Mouse (Mus musculus) urinary bladder, postnatal 25 days (tissue): ENCODE results near the gene Pik3r5.

Experiments
- DNase-seq: peaks from one replicate; pipeline ENCODE4 v3.0.0; 2022; ENCODE audit warnings: low spot score

The Pik3r5 gene

DNA sequence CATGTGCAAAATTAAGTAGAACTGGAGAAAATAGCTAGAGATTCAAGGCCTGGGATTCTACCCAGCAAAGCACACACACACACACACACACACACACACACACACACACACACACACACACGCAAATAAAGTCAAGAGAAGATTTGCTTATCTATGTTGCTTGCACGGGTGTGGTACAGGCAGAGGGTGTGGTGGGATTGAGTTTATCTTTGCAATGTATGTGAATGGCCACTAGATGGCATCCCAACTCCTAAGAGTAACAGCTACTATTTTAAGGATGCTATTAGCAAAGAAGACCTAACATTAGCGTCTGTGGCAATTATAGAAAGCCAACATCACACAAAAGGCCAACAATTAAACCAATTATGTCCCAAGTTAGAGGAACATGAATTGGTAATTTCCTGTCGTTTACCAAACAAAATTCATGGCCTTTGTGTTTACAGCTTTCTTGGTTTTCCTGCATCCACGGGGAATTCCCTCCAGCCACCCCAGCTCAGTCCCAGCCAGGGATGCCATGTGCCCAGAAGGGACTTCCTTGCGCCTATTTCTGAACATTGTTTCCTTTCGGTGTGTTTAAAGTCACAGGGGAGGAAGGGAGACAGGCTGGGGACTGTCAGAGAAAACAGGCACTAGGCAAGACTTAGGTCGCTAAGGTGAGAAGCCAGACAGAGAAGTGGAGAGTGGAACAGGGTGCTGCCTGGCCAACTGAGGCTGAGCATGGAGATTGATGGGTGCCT lies 53.5 kb downstream of the Pik3r5 start:
- DNase-seq: no peak

DNA sequence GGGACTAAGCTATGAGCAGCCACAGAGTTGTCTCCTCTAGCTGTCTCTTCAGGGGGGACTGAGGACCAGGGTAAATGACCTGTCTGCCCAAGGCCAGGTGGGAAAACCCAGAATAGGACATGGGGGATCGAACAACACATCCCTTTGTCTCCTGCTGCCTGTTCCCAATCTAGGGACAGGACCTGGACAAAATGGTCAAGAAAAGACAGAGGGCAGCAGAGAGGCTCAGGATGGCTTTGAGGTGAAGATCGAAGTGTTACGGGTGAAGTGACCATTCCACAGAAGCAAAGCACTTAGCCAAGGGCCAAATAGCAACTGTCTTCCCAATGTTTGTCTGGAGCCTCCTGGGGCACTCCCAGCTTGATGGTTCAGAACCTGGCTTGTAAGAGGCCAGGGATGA lies 54.2 kb downstream of the Pik3r5 start:
- no peak for DNase-seq

DNA sequence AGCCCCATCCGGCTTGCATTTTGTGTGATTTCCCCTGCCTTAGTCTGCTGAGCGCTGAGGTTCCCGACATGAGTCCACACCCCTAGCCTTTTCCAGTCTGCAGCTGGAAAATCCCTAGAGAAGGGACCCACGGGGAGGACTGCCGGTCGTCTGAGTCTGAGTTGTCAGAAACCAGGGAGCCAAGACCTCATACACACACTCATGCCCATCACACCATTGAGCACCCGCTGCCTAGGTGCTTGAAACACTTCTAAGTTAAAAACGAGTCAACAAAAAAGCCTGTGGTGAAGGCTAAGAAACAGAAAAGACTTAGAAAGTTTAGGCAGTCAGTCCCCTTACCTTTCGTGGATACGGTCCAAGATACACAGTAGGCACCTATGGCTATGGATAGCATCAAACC lies 55.8 kb downstream of the Pik3r5 start:
- no peak for DNase-seq

DNA sequence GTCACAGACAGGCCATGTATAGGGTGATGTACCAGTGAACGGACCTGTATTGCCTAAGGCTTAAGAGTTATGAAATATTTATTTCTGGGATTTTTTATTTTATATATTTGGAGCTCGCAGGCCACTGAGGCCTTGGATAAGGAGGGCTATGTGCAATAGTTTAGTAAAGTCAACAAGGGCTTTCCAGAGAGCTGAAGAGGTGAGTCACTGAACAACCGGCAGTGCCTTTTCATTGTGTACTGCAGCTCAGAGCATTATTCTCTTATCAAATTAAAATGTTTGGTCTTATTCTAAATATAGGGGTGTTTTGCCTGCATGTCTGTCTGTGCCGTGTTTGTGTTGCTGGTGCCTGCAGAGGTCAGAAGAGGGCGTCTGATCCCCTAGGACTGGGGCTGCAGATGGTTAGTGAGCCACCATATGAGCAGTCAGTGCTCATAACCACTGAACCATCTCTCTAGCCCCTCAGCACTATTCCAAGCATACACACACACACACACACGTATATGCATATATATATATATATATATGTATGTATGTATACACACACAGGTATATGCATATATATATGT lies 56.4 kb downstream of the Pik3r5 start:
- no peak for DNase-seq

DNA sequence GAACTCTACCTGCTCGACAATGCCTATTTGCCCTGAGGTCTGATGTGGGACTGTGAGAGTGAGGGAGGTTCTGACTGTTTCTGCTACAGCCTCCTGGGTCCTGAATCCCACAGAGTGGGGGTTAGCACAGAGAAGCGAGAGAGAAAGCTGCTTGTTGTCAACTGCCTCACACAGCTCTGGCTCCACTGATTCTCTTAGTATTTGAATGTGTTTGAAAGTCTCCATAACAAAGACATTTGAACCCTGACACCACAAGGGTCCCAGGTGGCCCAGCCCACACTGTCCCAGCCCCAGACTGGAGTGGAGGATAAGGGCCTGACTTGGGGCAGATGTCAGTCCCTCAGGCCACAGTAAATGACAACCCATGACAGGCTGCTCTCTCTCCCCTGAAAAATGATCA lies 57.3 kb downstream of the Pik3r5 start:
- DNase-seq: no peak

DNA sequence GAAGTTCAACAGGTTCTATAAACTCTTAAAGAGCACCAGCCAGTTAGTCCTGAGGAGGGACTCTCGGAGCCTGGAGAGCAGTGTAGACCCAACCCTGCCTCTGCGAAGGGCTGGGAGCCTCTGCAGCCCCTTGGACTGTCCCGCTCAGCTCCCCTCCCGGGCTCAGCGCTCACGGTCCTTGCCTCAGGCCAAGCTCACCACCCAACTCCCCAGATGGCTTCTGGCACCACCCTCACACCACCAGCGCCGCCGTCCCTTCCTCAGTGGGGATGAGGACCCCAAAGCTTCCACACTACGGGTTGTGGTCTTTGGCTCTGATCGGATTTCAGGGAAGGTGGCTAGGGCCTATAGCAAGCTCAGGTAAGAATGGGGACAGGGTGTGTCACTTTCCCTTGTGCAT lies 60.7 kb downstream of the Pik3r5 start:
- DNase-seq: no peak

DNA sequence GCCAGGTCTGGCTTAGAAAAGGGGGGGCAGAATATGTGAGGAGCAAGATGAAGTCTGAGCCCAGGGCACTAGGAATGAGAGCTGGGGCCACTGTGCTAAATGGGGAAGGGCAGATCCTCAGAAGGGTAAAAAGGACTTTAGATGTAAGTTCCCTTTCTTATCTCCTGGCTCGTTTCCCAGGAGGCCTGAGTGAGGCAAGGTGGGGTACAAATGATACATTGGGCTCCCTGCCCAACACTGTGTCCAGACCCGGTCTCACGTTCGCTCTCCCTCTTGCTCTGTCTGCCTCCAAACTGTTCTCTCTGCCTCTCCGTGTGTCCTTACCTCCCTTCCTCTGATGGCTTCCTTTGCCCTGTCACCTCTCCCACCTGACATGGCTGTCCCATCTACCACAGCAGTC lies 61.8 kb downstream of the Pik3r5 start:
- no peak for DNase-seq

DNA sequence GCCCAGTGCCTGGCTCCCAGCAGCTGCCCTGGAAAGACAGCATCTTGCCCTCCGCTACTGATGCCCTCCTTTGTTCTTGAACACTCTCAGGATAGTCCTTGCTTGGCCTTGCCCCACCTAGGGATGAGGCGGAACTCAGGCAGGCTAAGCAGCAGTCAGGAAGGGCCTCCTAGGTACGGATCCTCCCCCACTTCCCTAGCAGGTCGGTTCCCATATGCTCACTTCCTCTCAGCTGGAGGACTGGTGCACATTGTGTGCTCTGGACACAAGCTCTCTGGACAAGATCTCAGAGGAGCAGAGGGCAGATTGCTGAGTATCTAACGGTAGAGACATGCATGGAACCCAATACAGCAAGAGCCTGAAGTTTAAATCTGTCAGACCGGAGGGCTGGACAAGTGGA lies 65.2 kb downstream of the Pik3r5 start:
- DNase-seq: no peak

DNA sequence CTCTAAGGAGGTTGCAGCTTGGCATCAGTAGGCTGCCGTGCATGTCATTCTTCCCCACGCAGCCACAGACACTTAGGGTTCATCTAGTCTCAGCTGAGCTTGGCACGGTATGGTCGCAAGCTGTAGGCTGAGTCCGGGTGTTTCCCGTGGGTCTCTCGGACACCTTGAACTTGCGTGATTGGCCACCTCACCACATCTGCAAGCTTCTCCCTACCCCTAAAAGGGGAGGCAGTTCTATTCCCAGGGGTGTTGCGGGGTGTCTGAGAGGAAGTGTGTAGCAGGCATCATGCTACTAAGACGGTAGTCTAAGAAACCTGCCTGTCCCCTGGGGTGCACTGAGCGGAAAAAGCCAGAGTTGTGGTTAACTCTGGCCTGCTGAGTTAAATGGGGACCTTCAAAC lies 66.6 kb downstream of the Pik3r5 start:
- DNase-seq: no peak

DNA sequence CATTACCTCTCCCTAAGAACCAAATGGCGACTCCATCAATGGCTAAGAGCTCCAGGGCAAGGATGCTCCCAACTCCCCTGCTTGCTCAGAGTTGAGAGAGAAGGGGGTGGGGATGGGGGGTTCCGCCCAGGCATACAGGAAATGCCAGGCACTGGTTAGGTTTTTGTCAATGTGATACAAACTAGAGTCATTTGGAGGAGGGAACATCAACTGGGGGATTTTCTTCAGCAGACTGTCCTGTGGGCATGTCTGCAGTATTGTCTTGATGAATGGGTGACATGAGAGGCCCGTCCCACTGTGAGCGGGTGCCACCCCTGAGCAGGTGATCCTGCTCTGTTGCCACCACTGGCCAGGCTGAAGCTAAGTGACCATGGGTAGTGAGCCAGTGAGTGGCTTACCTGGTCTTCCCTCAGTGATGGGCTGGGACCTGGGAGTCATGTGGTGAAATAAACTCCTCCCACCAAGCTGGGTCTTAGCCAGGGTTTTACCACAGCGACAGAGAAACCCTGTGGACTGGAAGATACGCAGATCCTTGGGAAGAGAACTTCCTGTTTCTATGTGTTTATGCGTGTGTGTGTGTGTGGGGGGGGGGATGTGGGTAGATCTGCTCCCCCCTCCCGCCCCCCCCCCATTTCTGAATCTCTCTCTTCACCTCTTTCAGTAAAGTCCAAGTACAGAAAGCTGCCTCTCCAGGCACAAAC lies 67.2 kb downstream of the Pik3r5 start:
- no peak for DNase-seq

DNA sequence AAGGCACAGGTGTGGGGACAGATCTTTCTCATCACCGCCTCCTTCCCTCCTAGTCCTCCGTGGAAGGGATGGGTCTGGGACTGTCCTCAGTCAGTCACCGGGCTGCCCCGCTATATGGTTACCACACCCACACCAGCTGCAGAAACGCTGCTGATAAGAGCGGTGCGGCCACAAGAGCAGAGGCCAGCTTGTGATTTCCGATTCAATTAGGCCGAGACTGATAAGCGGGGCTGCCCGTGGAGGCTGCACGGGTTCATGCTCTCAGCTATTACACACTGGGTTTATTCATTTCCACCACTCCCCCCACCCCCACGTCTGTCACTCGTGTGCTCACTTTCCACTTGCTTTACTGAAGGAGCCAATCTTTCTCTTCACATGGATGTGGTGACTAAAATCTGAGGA lies 69.0 kb downstream of the Pik3r5 start:
- no peak for DNase-seq

DNA sequence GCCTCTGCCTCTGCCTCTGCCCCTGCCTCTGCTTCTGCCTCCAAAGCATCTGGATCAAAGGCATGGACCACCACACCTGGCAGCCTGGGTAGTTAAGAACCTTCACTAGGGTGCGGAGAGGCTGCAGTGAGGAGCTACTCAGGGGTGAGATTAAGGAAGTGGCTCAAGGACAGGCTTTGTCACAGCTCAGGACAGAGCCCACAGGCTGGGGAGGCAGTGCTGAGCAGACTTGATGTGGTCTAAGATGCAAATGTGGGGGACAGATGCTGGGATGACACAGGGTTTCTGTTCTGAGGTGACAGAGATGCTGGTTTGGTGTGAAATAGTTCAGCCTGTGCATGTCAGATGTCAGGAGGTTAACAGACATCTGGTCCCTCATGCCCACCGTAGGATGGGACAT lies 70.5 kb downstream of the Pik3r5 start:
- DNase-seq: no peak

DNA sequence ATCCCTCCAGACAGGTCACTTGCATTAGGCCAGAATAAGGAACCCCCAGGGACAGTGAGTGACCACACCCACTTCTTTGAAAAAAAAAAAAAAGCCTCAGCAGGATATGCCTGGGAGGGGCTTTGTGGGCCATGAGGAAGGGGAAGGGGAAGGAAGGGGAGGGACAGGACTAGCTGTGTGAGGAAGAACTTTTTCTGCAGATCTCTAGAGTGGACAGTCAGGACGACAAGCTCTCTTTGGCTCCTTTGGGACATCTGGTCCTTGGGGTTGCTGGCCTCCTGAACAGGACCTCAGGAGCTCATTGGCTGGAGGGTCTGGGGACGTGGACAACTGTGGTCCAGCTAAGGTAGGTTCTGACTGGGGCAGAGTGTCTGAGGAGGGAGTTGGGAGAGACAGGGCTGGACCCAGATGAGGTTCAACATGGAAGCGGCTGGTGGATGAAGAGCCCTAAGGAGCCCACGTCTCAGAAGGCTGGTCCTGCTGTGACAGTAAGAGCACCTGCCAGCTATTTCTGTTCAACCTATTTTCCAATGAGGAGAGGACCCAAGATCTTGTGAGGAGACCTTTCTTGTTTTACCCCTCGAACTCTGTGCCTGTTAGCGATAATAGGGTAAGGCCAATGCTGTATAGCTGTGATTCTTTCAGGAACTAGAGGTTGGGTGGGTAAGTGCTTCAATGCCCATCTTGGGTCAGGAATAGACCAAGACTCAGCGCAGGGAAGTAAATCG lies 71.1 kb downstream of the Pik3r5 start, which contains the start of gene Pik3r6:
TSS of gene Pik3r6 (plus strand) at position 118 of the 728 bp plus-strand sequence.
- DNase-seq: no peak

DNA sequence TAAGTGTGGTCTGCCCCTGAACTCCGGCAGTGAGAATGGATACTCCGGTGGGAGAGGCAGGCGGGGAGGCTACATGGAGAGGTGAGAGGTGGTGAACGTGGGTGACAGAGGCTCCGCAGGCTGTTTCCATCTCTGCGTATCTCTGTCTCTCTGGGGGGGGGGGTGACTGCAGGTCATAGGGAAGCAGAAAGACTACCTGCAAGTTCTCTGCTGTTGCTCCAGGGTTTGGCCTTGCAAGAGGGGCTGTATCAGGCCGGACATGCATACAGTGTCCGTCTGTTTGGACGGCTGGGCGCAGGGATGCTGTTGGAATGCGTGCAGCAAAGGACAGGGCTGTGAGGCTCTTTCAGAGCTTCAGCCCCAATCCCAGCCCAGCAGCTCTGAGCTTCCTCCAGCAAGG lies 73.0 kb downstream of the Pik3r5 start:
- DNase-seq: no peak

DNA sequence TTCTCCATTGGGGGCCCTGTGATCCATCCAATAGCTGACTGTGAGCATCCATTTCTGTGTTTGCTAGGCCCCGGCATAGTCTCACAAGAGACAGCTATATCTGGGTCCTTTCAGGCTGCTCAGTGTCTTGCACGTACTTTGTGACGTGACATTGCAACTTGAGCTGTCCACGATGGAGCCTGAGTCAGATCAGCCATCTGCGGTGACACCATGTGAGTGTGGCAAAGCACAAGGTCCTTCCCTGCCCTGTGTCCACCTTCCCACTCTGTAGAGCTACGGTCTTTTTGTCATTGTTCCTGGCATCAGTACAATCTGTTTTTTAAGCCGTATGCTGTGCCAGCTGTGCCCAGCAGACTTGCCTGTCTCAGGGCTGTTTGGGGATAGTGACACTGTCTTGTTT lies 75.3 kb downstream of the Pik3r5 start:
- no peak for DNase-seq

DNA sequence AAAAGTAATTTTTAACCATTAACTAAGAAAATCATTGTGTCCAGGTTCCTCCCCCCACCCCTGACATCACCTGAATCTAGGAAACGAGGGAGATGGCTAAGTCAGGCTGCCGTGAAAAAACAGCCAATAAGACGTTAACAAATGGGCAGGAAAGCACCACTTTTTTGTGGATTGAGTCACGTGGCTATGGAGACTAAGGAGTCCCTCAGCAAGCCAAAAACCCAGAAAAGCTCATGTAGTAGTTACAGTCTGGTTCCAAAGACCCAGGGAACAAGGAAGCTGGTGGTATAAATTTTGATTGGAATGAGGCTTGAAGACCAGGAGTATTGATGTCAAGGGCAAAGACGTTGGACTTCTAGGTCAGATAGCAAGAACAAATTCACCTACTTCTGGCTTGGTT lies 76.7 kb downstream of the Pik3r5 start:
- no peak for DNase-seq

DNA sequence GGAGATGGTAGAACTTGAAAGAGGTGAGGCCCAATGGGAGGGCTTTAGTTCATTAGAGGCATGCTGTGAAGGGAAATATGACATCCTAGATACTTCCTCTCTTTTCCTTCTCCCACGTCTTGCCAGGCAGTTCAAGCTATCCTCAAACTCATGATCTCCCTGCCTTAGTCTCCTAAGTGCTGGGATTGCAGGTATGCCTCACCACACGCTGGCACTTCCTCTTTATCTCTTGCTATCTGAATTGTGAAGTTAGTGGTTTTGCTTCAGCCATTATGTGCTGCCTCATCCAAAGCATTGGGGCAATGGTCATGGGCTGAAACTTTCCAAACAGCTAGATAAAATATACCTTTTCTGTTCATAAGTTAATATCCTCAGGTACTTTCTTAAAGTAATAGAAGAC lies 77.3 kb downstream of the Pik3r5 start:
- DNase-seq: no peak

DNA sequence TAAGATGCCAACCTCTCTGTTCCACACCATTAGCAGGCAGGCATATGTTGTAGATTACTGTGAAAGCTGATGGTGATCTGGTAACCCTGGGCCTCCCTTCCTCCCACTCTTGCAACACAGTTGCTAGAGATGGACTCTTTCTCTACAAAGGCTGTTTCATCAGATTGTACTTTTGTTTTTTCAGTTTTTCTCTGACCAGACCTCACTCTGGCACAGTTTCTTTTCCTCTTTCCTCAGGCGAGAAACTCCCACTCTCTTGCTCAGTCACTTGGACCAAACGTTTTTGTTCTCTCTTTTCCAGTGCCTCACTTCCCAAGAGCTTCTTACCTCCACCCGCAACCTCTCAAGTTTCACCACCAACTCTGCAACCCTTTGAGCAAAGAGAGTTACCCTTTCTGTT lies 82.0 kb downstream of the Pik3r5 start:
- no peak for DNase-seq

DNA sequence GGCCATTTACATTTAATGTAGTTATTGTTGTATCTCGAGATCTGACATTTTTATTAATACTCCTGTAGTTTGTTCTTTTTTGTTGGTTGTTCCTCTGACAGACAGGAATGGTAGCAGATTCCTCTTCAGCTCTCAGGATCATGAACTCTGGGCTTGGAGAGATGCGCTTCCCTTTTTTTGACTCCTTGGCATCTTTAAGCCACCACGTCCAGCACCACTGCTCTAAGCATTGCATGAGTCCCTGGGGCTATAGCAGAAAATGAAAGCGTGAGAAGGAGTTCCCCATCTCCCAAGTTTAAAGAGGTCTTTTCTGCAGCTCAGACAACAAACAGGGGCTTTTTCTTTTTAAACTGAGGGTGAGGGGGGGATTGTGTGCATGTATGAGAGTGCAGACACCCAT lies 87.4 kb downstream of the Pik3r5 start:
- no peak for DNase-seq

DNA sequence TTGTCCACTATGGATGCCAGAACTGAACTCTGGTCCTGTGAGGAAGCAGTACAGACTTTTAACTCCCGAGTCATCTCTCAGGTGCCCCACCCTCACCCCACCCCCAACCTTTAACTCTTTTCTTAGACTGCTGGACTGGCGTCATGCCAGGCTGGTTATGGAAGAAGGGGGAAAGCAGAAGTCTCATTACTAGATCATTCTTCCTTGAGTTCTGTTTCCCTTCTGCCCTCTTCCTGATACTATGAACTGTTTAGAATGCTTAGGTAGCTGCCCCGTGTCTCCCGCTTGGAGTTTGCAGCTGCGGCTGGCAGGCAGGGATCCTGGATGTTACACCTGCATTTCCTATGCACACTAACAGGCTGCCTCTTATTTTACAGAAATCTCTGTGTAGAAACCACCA lies 87.9 kb downstream of the Pik3r5 start:
- DNase-seq: no peak

DNA sequence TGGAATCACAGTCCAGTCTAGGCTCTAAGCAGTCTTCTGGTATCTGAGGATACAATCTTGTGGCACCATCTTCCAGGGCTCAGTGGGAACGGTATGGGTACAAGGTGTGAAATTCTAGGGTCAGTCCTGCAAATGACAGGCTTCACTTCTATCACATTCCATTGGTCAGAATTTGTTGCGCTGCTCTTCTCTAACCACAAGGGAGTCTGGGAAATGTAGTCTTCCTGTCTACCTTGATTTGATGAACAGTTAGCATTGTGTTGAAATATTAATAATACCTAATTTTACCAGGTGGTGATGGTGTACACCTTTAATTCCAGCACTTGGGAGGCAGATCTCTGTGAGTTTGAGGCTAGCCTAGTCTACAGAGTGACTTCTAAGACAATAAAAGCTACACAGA lies 88.5 kb downstream of the Pik3r5 start:
- DNase-seq: no peak

DNA sequence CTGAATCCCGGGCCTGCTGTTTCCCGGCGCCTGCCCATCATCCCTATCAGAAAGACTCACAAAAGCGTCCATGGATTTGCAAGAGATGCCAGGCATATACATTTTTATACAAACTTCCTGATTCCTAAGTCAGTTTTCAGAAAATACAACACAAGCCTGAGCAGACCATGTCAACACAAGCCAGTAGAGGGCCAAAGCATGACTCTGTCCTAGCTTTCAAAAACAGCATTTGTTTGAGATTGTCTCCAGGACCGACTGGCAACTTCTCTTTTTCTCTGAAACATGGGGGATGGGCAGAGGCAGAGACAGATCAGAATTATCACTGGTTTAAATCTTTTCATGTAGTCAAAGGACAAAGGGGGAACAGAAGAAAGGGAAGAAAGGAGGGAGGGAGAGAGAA lies 89.4 kb downstream of the Pik3r5 start:
- no peak for DNase-seq

DNA sequence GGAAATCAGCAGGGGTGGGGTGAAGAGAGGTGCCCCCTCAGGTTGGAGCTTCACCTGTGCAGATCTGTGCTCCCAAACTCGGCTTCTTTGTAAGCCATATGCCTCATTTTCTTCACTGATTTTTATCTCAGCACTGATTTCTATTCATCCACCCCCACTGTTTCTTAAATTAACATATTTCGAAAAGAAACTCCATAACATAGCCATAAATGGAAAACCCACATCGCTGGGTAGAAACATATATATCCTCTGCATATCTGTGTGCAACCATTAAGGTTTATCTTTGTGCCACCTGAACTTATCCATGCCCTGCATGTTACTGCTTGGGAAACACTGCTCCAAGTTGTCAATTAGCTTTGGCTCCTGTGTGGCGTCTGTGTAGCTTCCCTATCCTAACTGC lies 94.5 kb downstream of the Pik3r5 start:
- no peak for DNase-seq
